Mouse (Mus musculus) heart, adult 2 months (tissue): ENCODE data around the gene Rasef.

Experiments used
- CTCF ChIP-seq: fragments of 200-600 bp; IDR thresholded peaks from 2 replicates; pipeline ENCODE4 v1.8.1; 2022; ENCODE audit warnings: antibody characterized with exemption, mild to moderate bottlenecking, moderate library complexity
- EP300 ChIP-seq: fragments of 200-500 bp; IDR thresholded peaks from 2 replicates; pipeline ENCODE4 v1.6.1; 2011; ENCODE audit warnings: low read depth, low read length, control low read depth; ENCODE audit not compliant: insufficient read depth
- POLR2A ChIP-seq: fragments of 200-500 bp; IDR thresholded peaks from 2 replicates; pipeline ENCODE4 v1.6.1; 2011; ENCODE audit warnings: mild to moderate bottlenecking, low read depth, low read length, control low read depth; ENCODE audit not compliant: insufficient read depth

GRCm38 (mm10) chr4:73790260-73791185, at the start of gene Rasef:
- no peak for TF ChIP-seq CTCF
- no peak for TF ChIP-seq POLR2A
- TF ChIP-seq EP300 = no peak
